Mouse (Mus musculus) frontal cortex, postnatal 10 days (tissue): ENCODE results near the gene Gm21760.
"Not testable (repeated sequence)": the region's sequence is repeated elsewhere in the genome, so short reads cannot be mapped to it uniquely, and the experiment has no call there.

Experiments
- DNase-seq, 2 experiments: peaks; one replicate each; pipeline ENCODE4 v3.0.0; 2022; ENCODE audit warnings: low spot score in 2 of 2, mixed read lengths in 1 of 2

Gene Gm21760

GRCm38 (mm10) chrY:80133479-80133878 is at the start of gene Gm21760:
Gene Gm21760 (plus strand): TSS chrY:80133779.
- DNase-seq = not testable (repeated sequence)
